ENCODE assay signal across 35 mouse cellular contexts in genomic region chr6:103832301-103832700, GRCm38 (mm10).
"Had no signal": no experiment of that assay in that cellular context is flagged by ENCODE, and none has a peak within 500 bp of the region (broad histone marks: within the 10 kb centered on the region; RNA-seq: fewer than 3 reads in every experiment).

No protein-coding gene starts in this region.

- H3K4me3 ChIP-seq: heart, embryonic 10.5 days; heart, embryonic 12.5 days; heart, embryonic 13.5 days; heart, embryonic 15.5 days; hindbrain, embryonic 10.5 days; hindbrain, embryonic 12.5 days; hindbrain, embryonic 13.5 days; hindbrain, embryonic 15.5 days; intestine, embryonic 15.5 days; kidney, embryonic 15.5 days; layer of hippocampus, adult 2 months had no signal

- H3K9me3 ChIP-seq: heart, embryonic 10.5 days; heart, embryonic 15.5 days; hindbrain, embryonic 10.5 days; hindbrain, embryonic 12.5 days; hindbrain, embryonic 13.5 days; hindbrain, embryonic 15.5 days; intestine, embryonic 15.5 days; kidney, embryonic 15.5 days had no signal

- H3K9ac ChIP-seq: heart, embryonic 12.5 days; heart, embryonic 13.5 days; heart, embryonic 15.5 days; hindbrain, embryonic 12.5 days; hindbrain, embryonic 13.5 days; hindbrain, embryonic 14.5 days; hindbrain, embryonic 15.5 days; intestine, embryonic 15.5 days; kidney, embryonic 15.5 days had no signal

- H3K27me3 ChIP-seq: heart, embryonic 12.5 days; heart, embryonic 13.5 days; heart, embryonic 15.5 days; hindbrain, embryonic 12.5 days; hindbrain, embryonic 13.5 days; hindbrain, embryonic 15.5 days; intestine, embryonic 15.5 days; kidney, embryonic 15.5 days had no signal

- H3K4me1 ChIP-seq: heart, embryonic 10.5 days; heart, embryonic 12.5 days; heart, embryonic 13.5 days; heart, embryonic 15.5 days; hindbrain, embryonic 10.5 days; hindbrain, embryonic 12.5 days; hindbrain, embryonic 13.5 days; hindbrain, embryonic 15.5 days; intestine, embryonic 15.5 days; kidney, embryonic 15.5 days had no signal

- H3K36me3 ChIP-seq: heart, embryonic 10.5 days; heart, embryonic 12.5 days; heart, embryonic 13.5 days; heart, embryonic 15.5 days; hindbrain, embryonic 10.5 days; hindbrain, embryonic 12.5 days; hindbrain, embryonic 13.5 days; hindbrain, embryonic 15.5 days; intestine, embryonic 15.5 days; kidney, embryonic 15.5 days had no signal

- DNase-seq: heart, postnatal 10 days; heart, postnatal 14 days; heart, postnatal 36 days; heart, postnatal 4 days; kidney, adult 11 months; kidney, adult 18-20 months; kidney, adult 2 months; kidney, adult 8-10 months; kidney, adult 9 months; kidney, postnatal 10 days; kidney, postnatal 14 days; kidney, postnatal 25 days; kidney, postnatal 36 days; kidney, postnatal 4 days; layer of hippocampus, adult 9-11 months; layer of hippocampus, postnatal 36 days had no signal

- H3K27ac ChIP-seq: heart, embryonic 10.5 days; heart, embryonic 13.5 days; heart, embryonic 15.5 days; hindbrain, embryonic 10.5 days; hindbrain, embryonic 12.5 days; hindbrain, embryonic 13.5 days; hindbrain, embryonic 14.5 days; hindbrain, embryonic 15.5 days; hindbrain, postnatal 0 days; intestine, embryonic 15.5 days; kidney, embryonic 15.5 days; kidney, postnatal 0 days; layer of hippocampus, adult 2 months had no signal

- ATAC-seq: hindbrain, embryonic 16.5 days; hindbrain, postnatal 0 days; inflammation-experienced regulatory T-cells, adult 6 months; intestine, embryonic 15.5 days; intestine, embryonic 16.5 days; intestine, postnatal 0 days had no signal

- H3K4me2 ChIP-seq: heart, embryonic 11.5 days; heart, embryonic 12.5 days; heart, embryonic 13.5 days; heart, embryonic 15.5 days; hindbrain, embryonic 12.5 days; hindbrain, embryonic 13.5 days; hindbrain, embryonic 14.5 days; hindbrain, embryonic 15.5 days; intestine, embryonic 15.5 days; kidney, embryonic 15.5 days had no signal
